Mouse (Mus musculus) thymus, adult 2 months (tissue): ENCODE measurements around the gene Mrln. TPM values are rescaled to one million over a fixed set of nuclear protein-coding genes. Genes with fewer than 3 reads are reported as not detected.

ENCODE experiments used
- DNase-seq: peaks from one replicate; pipeline ENCODE4 v3.0.0; 2021
- H3K27ac ChIP-seq: fragments of 200-500 bp; 2 replicates; pipeline ENCODE4 v1.5.1; 2012; ENCODE audit warnings: low read length, control low read depth; ENCODE audit not compliant: control insufficient read depth, insufficient read depth
- H3K27me3 ChIP-seq: fragments of 200-500 bp; 2 replicates; pipeline ENCODE4 v1.6.1; 2012; ENCODE audit warnings: mild to moderate bottlenecking, low read length, moderate library complexity, mixed read lengths; ENCODE audit not compliant: control insufficient read depth, insufficient read depth
- H3K36me3 ChIP-seq: fragments of 200-500 bp; 2 replicates; pipeline ENCODE4 v1.6.1; 2012; ENCODE audit warnings: mild to moderate bottlenecking, low read length, moderate library complexity; ENCODE audit not compliant: control insufficient read depth, insufficient read depth
- H3K4me1 ChIP-seq: fragments of 200-500 bp; replicated peaks from 2 replicates; pipeline ENCODE4 v1.6.1; 2012; ENCODE audit warnings: low read length; ENCODE audit not compliant: control insufficient read depth, insufficient read depth
- H3K4me3 ChIP-seq: fragments of 200-500 bp; 2 replicates; pipeline ENCODE4 v1.5.1; 2012; ENCODE audit warnings: mild to moderate bottlenecking, low read length, control low read depth, moderate library complexity; ENCODE audit not compliant: control insufficient read depth, insufficient read depth
- CTCF ChIP-seq: fragments of 200-500 bp; IDR thresholded peaks from 2 replicates; pipeline ENCODE4 v1.5.1; 2012; ENCODE audit warnings: mild to moderate bottlenecking, control low read depth, low read length, moderate library complexity, borderline replicate concordance; ENCODE audit not compliant: control insufficient read depth, poor library complexity, insufficient read depth; ENCODE audit errors: extremely low read depth
- POLR2A ChIP-seq: fragments of 200-500 bp; IDR thresholded peaks from 2 replicates; pipeline ENCODE4 v1.6.1; 2012; ENCODE audit warnings: mild to moderate bottlenecking, low read length, control low read depth, moderate library complexity; ENCODE audit not compliant: control insufficient read depth, poor library complexity, insufficient read depth; ENCODE audit errors: extremely low read depth
- WGBS: fragments of 180-500 bp; shearing (Covaris S2); methylation state at CpG from one replicate; pipeline ENCODE4 v1.1.7; 2018; 5-methylcytosine and 5-hydroxymethylcytosine counted together
- polyA plus RNA-seq: library from polyadenylated mRNA; depleted of rRNA; stranded (reverse); fragments of >200 nt; gene quantifications from 2 replicates; pipeline ENCODE4 v1.2.3, GENCODE M21; 2012; rRNA removed

Gene Mrln
- polyA plus RNA-seq, 1 experiment: 0.58 TPM

GRCm38 (mm10) chr10:70260904-70261303 lies 56.4 kb downstream of the Mrln start:
- 90% methylated on average over 4 of the region's 4 CpGs for WGBS
- no peak overlapping the region for H3K27ac ChIP-seq
- no peak for DNase-seq
- no peaks in the 10 kb centered on the region for H3K36me3 ChIP-seq
- TF ChIP-seq POLR2A (no peak), CTCF (no peak)
- H3K4me3 ChIP-seq: no peak overlapping the region
- H3K27me3 ChIP-seq: no peaks in the 10 kb centered on the region
- H3K4me1 ChIP-seq: no peaks in the 10 kb centered on the region

GRCm38 (mm10) chr10:70262051-70262450 lies 57.6 kb downstream of the Mrln start:
- Histone ChIP-seq H3K36me3 (no peaks in the 10 kb centered on the region), H3K4me1 (no peaks in the 10 kb centered on the region), H3K4me3 (no peak overlapping the region), H3K27ac (no peak overlapping the region), H3K27me3 (no peaks in the 10 kb centered on the region)
- no peak for DNase-seq
- WGBS: 100% methylated on average over 3 of the region's 3 CpGs
- no peak for TF ChIP-seq POLR2A
- no peak for TF ChIP-seq CTCF

- Histone ChIP-seq H3K4me3 (no peak overlapping the region), H3K27ac (no peak overlapping the region), H3K36me3 (no peaks in the 10 kb centered on the region), H3K27me3 (no peaks in the 10 kb centered on the region), H3K4me1 (no peaks in the 10 kb centered on the region)
- WGBS: 65% methylated on average over 4 of the region's 4 CpGs
- TF ChIP-seq POLR2A (no peak), CTCF (no peak)
- no peak for DNase-seq
These were observed 59.3 kb downstream of the Mrln start for GRCm38 (mm10) chr10:70263681-70264189.

- DNase-seq: no peak
- WGBS: 81% methylated on average over 9 of the region's 9 CpGs
- no peak for TF ChIP-seq CTCF
- no peak for TF ChIP-seq POLR2A
These were observed 60.0 kb downstream of the Mrln start for GRCm38 (mm10) chr10:70264337-70265036.

GRCm38 (mm10) chr10:70266501-70266900 lies 62.0 kb downstream of the Mrln start:
- Histone ChIP-seq H3K4me1 (no peaks in the 10 kb centered on the region), H3K36me3 (no peaks in the 10 kb centered on the region), H3K27ac (no peak overlapping the region), H3K4me3 (no peak overlapping the region), H3K27me3 (no peaks in the 10 kb centered on the region)
- no peak for TF ChIP-seq CTCF
- DNase-seq: no peak
- WGBS: 91% methylated on average over 6 of the region's 6 CpGs

More at GRCm38 (mm10) chr10:70264337-70265036, 60.0 kb downstream of the Mrln start:
- H3K36me3 ChIP-seq: no peaks in the 10 kb centered on the region
- H3K27ac ChIP-seq: no peak overlapping the region
- H3K27me3 ChIP-seq: no peaks in the 10 kb centered on the region
- no peaks in the 10 kb centered on the region for H3K4me1 ChIP-seq
- H3K4me3 ChIP-seq: no peak overlapping the region

- WGBS: 85% methylated on average over 23 of the region's 23 CpGs
- DNase-seq: no peak
- H3K4me3 ChIP-seq: no peak overlapping the region
- H3K36me3 ChIP-seq: no peaks in the 10 kb centered on the region
- H3K27ac ChIP-seq: no peak overlapping the region
- no peaks in the 10 kb centered on the region for H3K4me1 ChIP-seq
- no peak for TF ChIP-seq POLR2A
- TF ChIP-seq CTCF: no peak
- no peaks in the 10 kb centered on the region for H3K27me3 ChIP-seq
These were observed 64.3 kb downstream of the Mrln start for GRCm38 (mm10) chr10:70268581-70269446.

Other genes starting within 250 kb of the Mrln start
- gene Ccdc6, start 107.5 kb upstream of the Mrln start, polyA plus RNA-seq: 45.5 and 48.0 TPM in 2 replicates
- 2.5 and 2.7 TPM in 2 replicates for gene Slc16a9, start 40.4 kb downstream of the Mrln start, polyA plus RNA-seq
- gene Fam13c, start 235.8 kb downstream of the Mrln start, polyA plus RNA-seq: 0.42 and 0.69 TPM in 2 replicates